ENCODE assay signal across 9 mouse cellular contexts in genomic region chr17:78322369-78323335, GRCm38 (mm10).
DNase-seq lines count a peak whose midpoint lies in the region; ATAC-seq and TF ChIP-seq lines count a peak whose summit lies in the region.
"Had no signal": no experiment of that assay in that cellular context is flagged by ENCODE, and none has a peak within 500 bp of the region (broad histone marks: within the 10 kb centered on the region; RNA-seq: fewer than 3 reads in every experiment).

No protein-coding gene starts in this region.

- no peaks in the 10 kb centered on the region for H3K27me3 ChIP-seq in hindbrain, embryonic 15.5 days
- no peaks in the 10 kb centered on the region for H3K27me3 ChIP-seq in hindbrain, embryonic 10.5 days (ENCODE audit: insufficient read depth, poor library complexity, severe bottlenecking)
- H3K27me3 ChIP-seq in Patski: no peaks in the 10 kb centered on the region
- H3K27me3 ChIP-seq in embryonic facial prominence, embryonic 11.5 days (ENCODE audit: control insufficient read depth, insufficient read depth, low read length): no peaks in the 10 kb centered on the region

- no peaks in the 10 kb centered on the region for H3K36me3 ChIP-seq in hindbrain, embryonic 15.5 days
- peaks cover 21% of the 10 kb centered on the region; the same call in 1 of the 2 replicates for H3K36me3 ChIP-seq in hindbrain, embryonic 10.5 days
- H3K36me3 ChIP-seq in embryonic facial prominence, embryonic 11.5 days (replicated peaks; ENCODE audit: control insufficient read depth, insufficient read depth, low read depth, low read length): no peaks in the 10 kb centered on the region

- in situ Hi-C loops in Patski (cut with MboI; ENCODE audit: low pct_unique_long_range_greater_than_20kb): no loop called here

- peaks cover 6% of the 10 kb centered on the region; the same call in 1 of the 2 replicates for H3K4me1 ChIP-seq in hindbrain, embryonic 15.5 days (replicated peaks)
- peaks cover 18% of the 10 kb centered on the region for H3K4me1 ChIP-seq in hindbrain, embryonic 10.5 days (replicated peaks)
- no peaks in the 10 kb centered on the region for H3K4me1 ChIP-seq in embryonic facial prominence, embryonic 11.5 days (ENCODE audit: control insufficient read depth, insufficient read depth, low read length)

- CTCF ChIA-PET in Patski (lab: Charles Lee): interaction anchor here (0.8 to 1.3 kb wide), 9 partner anchors 9 to 125 kb away, joined by 3 to 4 read pairs (median 3); no protein-coding TSS in a partner anchor

- no peak for ATAC-seq in hindbrain, embryonic 15.5 days (ENCODE audit: low FRiP score, low read depth)
- ATAC-seq in Patski: peak; percentile 84
- no peak for ATAC-seq in embryonic facial prominence, embryonic 11.5 days (replicated peaks; ENCODE audit: insufficient number of reproducible peaks, low FRiP score, low TSS enrichment, low read depth)
- ATAC-seq in cerebellum, adult (ENCODE audit: insufficient number of reproducible peaks, low FRiP score, low TSS enrichment): no peak

- H3K9me3 ChIP-seq in hindbrain, embryonic 15.5 days: no peaks in the 10 kb centered on the region
- no peaks in the 10 kb centered on the region for H3K9me3 ChIP-seq in hindbrain, embryonic 10.5 days
- no peaks in the 10 kb centered on the region for H3K9me3 ChIP-seq in embryonic facial prominence, embryonic 11.5 days (replicated peaks; ENCODE audit: control insufficient read depth, low read length)

- no peak for DNase-seq in hindbrain, embryonic 10.5 days (ENCODE audit: low spot score)
- peak; percentile 59 for DNase-seq in Patski (ENCODE audit: low read depth, low spot score)
- DNase-seq in embryonic facial prominence, embryonic 11.5 days (ENCODE audit: low spot score): peak; percentile 25
- peak; percentile 28 for DNase-seq in kidney, postnatal 14 days
- no peak for DNase-seq in testis, postnatal 10 days (ENCODE audit: low spot score)
- DNase-seq in gastrocnemius, postnatal 14 days: no peak
- DNase-seq: cerebellum, adult 8-10 months had no signal

- POLR2A ChIA-PET in Patski (lab: Charles Lee): interaction anchor here (0.6 to 1.1 kb wide), 5 partner anchors 17 to 120 kb away, joined by 3 to 4 read pairs (median 3); no protein-coding TSS in a partner anchor

- no peak overlapping the region for H3K4me2 ChIP-seq in hindbrain, embryonic 15.5 days
- H3K4me2 ChIP-seq in embryonic facial prominence, embryonic 11.5 days (ENCODE audit: low read depth, low read length): no peak overlapping the region

- intact Hi-C loops in gastrocnemius, postnatal 14 days (cut with DNase I; ENCODE audit: low total_unique reads): no loop called here

- TF ChIP-seq CTCF in Patski (IDR thresholded peaks at IDR 0.05): no peak

- H3K4me3 ChIP-seq in hindbrain, embryonic 15.5 days: no peak overlapping the region
- no peak overlapping the region for H3K4me3 ChIP-seq in hindbrain, embryonic 10.5 days
- H3K4me3 ChIP-seq in embryonic facial prominence, embryonic 11.5 days (ENCODE audit: low read depth, low read length): no peak overlapping the region

- 56% methylated on average over 18 of the region's 18 CpGs for WGBS in hindbrain, embryonic 15.5 days
- WGBS in hindbrain, embryonic 10.5 days: 67% methylated on average over 18 of the region's 18 CpGs
- 45% methylated on average over 18 of the region's 18 CpGs for WGBS in embryonic facial prominence, embryonic 11.5 days

- no peak overlapping the region for H3K9ac ChIP-seq in hindbrain, embryonic 15.5 days
- H3K9ac ChIP-seq in embryonic facial prominence, embryonic 11.5 days (replicated peaks; ENCODE audit: low read length): no peak overlapping the region

- H3K27ac ChIP-seq in hindbrain, embryonic 15.5 days (replicated peaks): 0 out of 2 replicates have a peak overlapping the region, but pooled peaks have one; percentile 31
- H3K27ac ChIP-seq in hindbrain, embryonic 10.5 days: no peak overlapping the region
- H3K27ac ChIP-seq in embryonic facial prominence, embryonic 11.5 days (replicated peaks; ENCODE audit: low read depth, low read length): no peak overlapping the region; the same call in 1 of the 2 replicates

Comparison
In these comparisons a context has a peak if more than half of its experiments do, and no peak if none do; other contexts are left out.
1. DNase-seq: peak in Patski (single experiment), embryonic facial prominence, embryonic 11.5 days (single experiment) and kidney, postnatal 14 days (single experiment); none in hindbrain, embryonic 10.5 days (single experiment), testis, postnatal 10 days (single experiment) and gastrocnemius, postnatal 14 days (single experiment).